Mouse (Mus musculus): ENCODE measurements at regions not wholly inside any gene's neighbourhood (a gene's known extent, or its start where the extent isn't known, plus 50 kb on each side); places are given as distances from the start of the nearest gene placed in this dataset.

GRCm38 (mm10) chr1:83697422-83697821, 289.4 kb upstream of the Sphkap start:
- no peak for TF ChIP-seq CTCF (IDR thresholded peaks at IDR 0.05; ENCODE audit: borderline replicate concordance, extremely low read depth, insufficient read depth, insufficient read length)
- no peak for TF ChIP-seq POLR2A (IDR thresholded peaks at IDR 0.05; ENCODE audit: borderline replicate concordance, extremely low read depth, insufficient read depth, insufficient read length, poor library complexity, severe bottlenecking)

All from brain, embryonic 14.5 days (tissue).